Mouse (Mus musculus) liver, adult 2 months (tissue): ENCODE results near the gene Spta1. TPM values are rescaled to one million over a fixed set of nuclear protein-coding genes. Genes with fewer than 3 reads are reported as not detected.

Experiments used
- DNase-seq: peaks from one replicate; pipeline ENCODE4 v3.0.0-alpha.2; 2011; ENCODE audit warnings: low read depth, low spot score; ENCODE audit errors: extremely low read depth
- H3K27ac ChIP-seq: fragments of 200-500 bp; replicated peaks from 2 replicates; pipeline ENCODE4 v1.5.1; 2012; ENCODE audit warnings: low read depth, mild to moderate bottlenecking, control low read depth, inconsistent platforms, low read length; ENCODE audit not compliant: insufficient read depth
- H3K27me3 ChIP-seq: fragments of 200-500 bp; 2 replicates; pipeline ENCODE4 v1.6.1; 2012; ENCODE audit warnings: mild to moderate bottlenecking, moderate library complexity, low read length, inconsistent platforms; ENCODE audit not compliant: control insufficient read depth, insufficient read depth
- H3K36me3 ChIP-seq: fragments of 200-500 bp; 2 replicates; pipeline ENCODE4 v1.6.1; 2012; ENCODE audit warnings: low read length, inconsistent platforms; ENCODE audit not compliant: control insufficient read depth, insufficient read depth
- H3K4me1 ChIP-seq: fragments of 200-500 bp; 2 replicates; pipeline ENCODE4 v1.6.1; 2011; ENCODE audit warnings: low read length; ENCODE audit not compliant: control insufficient read depth, insufficient read depth
- H3K4me3 ChIP-seq: fragments of 200-500 bp; 2 replicates; pipeline ENCODE4 v1.5.1; 2011; ENCODE audit warnings: low read depth, mild to moderate bottlenecking, control low read depth, low read length, moderate library complexity; ENCODE audit not compliant: insufficient read depth
- H3K79me2 ChIP-seq: fragments of 200-500 bp; 2 replicates; pipeline ENCODE4 v1.6.1; 2012; ENCODE audit warnings: inconsistent platforms, mild to moderate bottlenecking, low read length, moderate library complexity; ENCODE audit not compliant: control insufficient read depth, insufficient read depth
- H3K9ac ChIP-seq: fragments of 200-500 bp; 2 replicates; pipeline ENCODE4 v1.6.1; 2012; ENCODE audit warnings: low read depth, mild to moderate bottlenecking, control low read depth, inconsistent platforms, low read length
- CTCF ChIP-seq: fragments of 200-500 bp; IDR thresholded peaks from 2 replicates; pipeline ENCODE4 v1.5.1; 2011; ENCODE audit warnings: low read depth, low read length, control low read depth
- POLR2A ChIP-seq: fragments of 200-500 bp; IDR thresholded peaks from 2 replicates; pipeline ENCODE4 v1.6.1; 2011; ENCODE audit warnings: low read length, control low read depth; ENCODE audit not compliant: insufficient read depth; ENCODE audit errors: extremely low read depth
- WGBS: fragments of 180-500 bp; shearing (Covaris S2); methylation state at CpG from one replicate; pipeline ENCODE4 v1.1.7; 2018; 5-methylcytosine and 5-hydroxymethylcytosine counted together
- polyA plus RNA-seq: library from polyadenylated mRNA; depleted of rRNA; stranded (reverse); fragments of >200 nt; gene quantifications from 2 replicates; pipeline ENCODE4 v1.2.3, GENCODE M21; 2012; rRNA removed
- total RNA-seq: library from RNA; depleted of rRNA; stranded (reverse); fragments of >200 nt; gene quantifications from 2 replicates; pipeline ENCODE4 v1.2.3, GENCODE M21; 2014; rRNA removed

Spta1 gene
- total RNA-seq (0.07 and 0.09 TPM in 2 replicates), polyA plus RNA-seq (not detected in 2 replicates)

GRCm38 (mm10) chr1:174172605-174173004, at the start of gene Spta1:
Gene Spta1, plus strand, starts transcription at chr1:174172776.
- Histone ChIP-seq H3K4me3 (no peak within 1 kb of the TSS), H3K36me3 (no peaks in the 10 kb centered on the region), H3K9ac (no peak within 1 kb of the TSS), H3K27ac (no peak within 1 kb of the TSS), H3K27me3 (no peaks in the 10 kb centered on the region), H3K4me1 (no peaks in the 10 kb centered on the region), H3K79me2 (no peaks in the 10 kb centered on the region)
- WGBS, result 63% methylated on average over 3 of the region's 3 CpGs
- TF ChIP-seq POLR2A (no peak), CTCF (no peak)
- DNase-seq, result no peak

GRCm38 (mm10) chr1:174131217-174131616, 41.4 kb upstream of the Spta1 start, which contains the start of gene Olfr424:
Gene Olfr424, plus strand, starts transcription at chr1:174131517.
- Histone ChIP-seq H3K9ac (no peak within 1 kb of the TSS), H3K36me3 (no peaks in the 10 kb centered on the region), H3K4me1 (no peaks in the 10 kb centered on the region), H3K79me2 (no peaks in the 10 kb centered on the region), H3K27me3 (no peaks in the 10 kb centered on the region), H3K27ac (no peak within 1 kb of the TSS), H3K4me3 (no peak within 1 kb of the TSS)
- TF ChIP-seq CTCF (no peak), POLR2A (no peak)
- DNase-seq, result no peak
- 70% methylated on average over 3 of the region's 3 CpGs for WGBS

GRCm38 (mm10) chr1:174131999-174132398, 40.6 kb upstream of the Spta1 start:
- 61% methylated on average over 3 of the region's 3 CpGs for WGBS
- H3K4me1 ChIP-seq, result no peaks in the 10 kb centered on the region
- TF ChIP-seq CTCF, result no peak
- TF ChIP-seq POLR2A, result no peak
- no peak overlapping the region for H3K9ac ChIP-seq
- no peaks in the 10 kb centered on the region for H3K27me3 ChIP-seq
- DNase-seq, result no peak
- no peak overlapping the region for H3K27ac ChIP-seq
- H3K36me3 ChIP-seq, result no peaks in the 10 kb centered on the region
- no peaks in the 10 kb centered on the region for H3K79me2 ChIP-seq
- H3K4me3 ChIP-seq, result no peak overlapping the region

DNA sequence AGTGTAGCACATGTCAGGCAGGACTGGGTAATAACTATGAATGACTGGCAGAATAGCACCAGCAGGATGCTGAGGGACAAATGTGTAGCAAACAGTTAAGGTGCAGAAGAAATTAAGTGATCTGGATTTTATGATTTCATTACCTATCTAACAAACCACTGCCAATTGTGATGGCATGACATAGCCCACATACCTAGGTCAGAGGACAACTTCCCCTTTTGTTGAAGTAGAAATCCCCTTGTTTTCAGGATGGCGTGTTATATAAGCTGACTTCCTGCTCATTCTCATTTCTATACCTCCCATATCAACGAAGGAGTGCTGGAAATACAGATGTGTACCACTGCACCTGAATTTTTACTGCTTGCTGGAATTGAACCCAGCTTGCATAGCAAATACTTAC, 31.2 kb upstream of the Spta1 start:
- no peaks in the 10 kb centered on the region for H3K27me3 ChIP-seq
- H3K4me3 ChIP-seq, result no peak overlapping the region
- H3K27ac ChIP-seq, result no peak overlapping the region
- TF ChIP-seq POLR2A, result no peak
- TF ChIP-seq CTCF, result no peak
- no peaks in the 10 kb centered on the region for H3K79me2 ChIP-seq
- H3K9ac ChIP-seq, result no peak overlapping the region
- no peak for DNase-seq
- H3K36me3 ChIP-seq, result no peaks in the 10 kb centered on the region
- WGBS, result 52% methylated on average over 2 of the region's 2 CpGs
- H3K4me1 ChIP-seq, result no peaks in the 10 kb centered on the region

- TF ChIP-seq CTCF (no peak), POLR2A (no peak)
- Histone ChIP-seq H3K36me3 (no peaks in the 10 kb centered on the region), H3K27me3 (no peaks in the 10 kb centered on the region), H3K9ac (no peak overlapping the region), H3K79me2 (no peaks in the 10 kb centered on the region), H3K27ac (no peak overlapping the region), H3K4me1 (no peaks in the 10 kb centered on the region), H3K4me3 (no peak overlapping the region)
- WGBS, result 94% methylated on average over 1 of the region's 1 CpGs
- DNase-seq, result no peak
Measured at GRCm38 (mm10) chr1:174146696-174147095, 25.9 kb upstream of the Spta1 start.

DNA sequence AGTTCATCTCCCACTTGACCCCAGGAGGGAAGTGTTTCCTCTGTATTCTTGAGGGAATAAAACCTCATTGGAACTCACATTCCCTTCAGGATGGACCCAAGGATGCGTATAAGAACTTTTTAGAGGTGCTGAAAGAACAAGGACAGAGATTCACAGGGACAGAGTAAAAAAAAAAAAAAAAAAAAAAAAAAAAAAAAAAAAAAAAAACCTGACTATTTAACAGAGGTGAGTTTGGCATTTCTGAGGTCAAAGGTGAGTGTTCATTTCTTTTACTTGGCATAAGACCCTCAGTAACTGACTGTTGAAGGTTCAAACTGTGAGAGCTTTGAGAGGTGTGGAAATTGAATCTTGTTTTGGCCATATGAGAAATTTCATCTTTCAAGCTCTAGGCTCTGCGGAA, 23.3 kb upstream of the Spta1 start:
- H3K4me1 ChIP-seq, result no peaks in the 10 kb centered on the region
- no peak overlapping the region for H3K9ac ChIP-seq
- H3K79me2 ChIP-seq, result no peaks in the 10 kb centered on the region
- no peaks in the 10 kb centered on the region for H3K36me3 ChIP-seq
- TF ChIP-seq POLR2A (no peak), CTCF (no peak)
- WGBS, result 74% methylated on average over 2 of the region's 2 CpGs
- H3K27me3 ChIP-seq, result no peaks in the 10 kb centered on the region
- DNase-seq, result no peak
- no peak overlapping the region for H3K27ac ChIP-seq
- no peak overlapping the region for H3K4me3 ChIP-seq
